Mouse (Mus musculus) kidney, adult 2 months (tissue): ENCODE measurements at regions not wholly inside any gene's neighbourhood (a gene's known extent, or its start where the extent isn't known, plus 50 kb on each side); places are given as distances from the start of the nearest gene placed in this dataset.

Experiments
- CTCF ChIP-seq: fragments of 200-500 bp; conservative IDR thresholded peaks from 2 replicates; pipeline ENCODE4 v1.5.1; 2011; ENCODE audit warnings: low read depth, mild to moderate bottlenecking, control low read depth, low read length, moderate library complexity, mixed read lengths; ENCODE audit not compliant: insufficient read depth, insufficient read length
- POLR2A ChIP-seq: fragments of 200-500 bp; IDR thresholded peaks from one replicate; pipeline ENCODE4 v1.6.1; 2011; ENCODE audit warnings: low read depth, low read length, control low read depth

DNA sequence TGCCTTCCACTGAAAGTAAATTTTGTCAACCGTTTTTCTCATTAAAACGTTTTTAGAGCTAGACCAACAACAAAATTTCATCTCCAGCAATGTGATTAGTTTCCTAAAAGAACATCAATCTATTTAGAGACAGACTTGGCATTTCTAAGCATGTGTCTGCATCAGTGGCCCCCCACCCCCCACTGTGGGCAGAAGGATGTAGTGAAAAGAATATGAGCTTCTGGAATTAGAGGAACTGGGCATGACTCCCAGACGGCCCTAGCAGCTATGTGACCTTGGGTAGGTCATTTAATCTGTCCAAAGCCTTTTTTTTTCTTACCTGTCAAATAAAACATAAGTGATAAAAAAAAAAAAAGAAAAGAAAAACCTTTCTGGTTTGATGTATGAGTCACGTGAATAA, 78.9 kb upstream of the Scel start:
- TF ChIP-seq POLR2A, result no peak
- TF ChIP-seq CTCF, result no peak
